Mouse (Mus musculus): ENCODE measurements around the gene Col2a1.

GRCm38 (mm10) chr15:97943356-97943755 lies 61.1 kb downstream of the Col2a1 start:
- TF ChIP-seq CTCF (conservative IDR thresholded peaks at IDR 0.05; ENCODE audit: insufficient read depth, insufficient read length, low read depth, low read length) (no peak), POLR2A (IDR thresholded peaks at IDR 0.05; ENCODE audit: low read depth, low read length) (no peak)

Data from kidney, adult 2 months (tissue).